Mouse (Mus musculus) colon, adult 2 months (tissue): ENCODE measurements around the gene Umad1. TPM values are rescaled to one million over a fixed set of nuclear protein-coding genes. Genes with fewer than 3 reads are reported as not detected.

Experiments
- polyA plus RNA-seq: library from polyadenylated mRNA; depleted of rRNA; stranded (reverse); fragments of >200 nt; gene quantifications from 2 replicates; pipeline ENCODE4 v1.2.3, GENCODE M21; 2012; rRNA removed

Gene Umad1
- polyA plus RNA-seq, result 10.9 and 15.3 TPM in 2 replicates

DNA sequence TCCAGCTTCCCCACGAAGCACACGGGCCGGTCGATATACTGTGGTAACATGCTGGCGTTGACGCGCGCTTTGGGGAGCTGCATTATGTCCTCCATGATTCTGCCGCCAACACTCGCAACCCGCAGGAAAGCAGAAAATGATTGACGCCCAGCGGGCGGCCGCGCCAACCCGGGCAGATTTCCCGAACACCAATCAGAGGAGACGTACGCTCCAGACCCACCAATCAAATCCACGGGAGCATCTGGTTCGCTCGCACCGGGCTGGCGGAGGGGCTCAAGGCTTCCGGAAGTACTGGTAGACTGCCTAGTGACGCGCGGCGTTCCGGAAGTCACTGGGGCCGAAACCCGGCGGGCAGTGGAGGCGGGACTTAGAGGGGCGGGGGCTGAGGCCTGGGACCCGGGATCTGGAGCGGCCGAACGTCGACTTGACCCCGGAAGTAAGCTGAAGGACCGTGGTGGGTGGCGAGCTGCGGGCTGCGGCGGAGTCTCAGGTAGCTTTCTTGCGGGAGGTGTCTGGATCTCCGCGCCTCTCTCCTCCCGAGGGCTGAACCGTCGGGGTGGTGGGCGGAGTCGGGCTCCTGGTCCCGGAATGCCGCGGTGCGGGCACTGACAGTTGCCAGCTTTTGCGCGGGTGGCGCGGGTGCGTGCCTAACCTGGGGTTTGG, at the start of gene Umad1, which contains the start of the genes Rpa3 and Gm45062:
Gene Umad1 (plus strand): TSS at position 285 of the 663 bp plus-strand sequence.
Gene Rpa3 (minus strand): TSS at position 170 of the 663 bp plus-strand sequence.
Gene Gm45062 (plus strand): TSS at position 447 of the 663 bp plus-strand sequence.

Other genes starting within 250 kb of the Umad1 start
- gene Col28a1, start 66.7 kb upstream of the Umad1 start, polyA plus RNA-seq, result 0.26 and 0.47 TPM in 2 replicates
- 1.7 and 2.6 TPM in 2 replicates for gene Mios, start 50.1 kb upstream of the Umad1 start, polyA plus RNA-seq
- 1.1 and 3.3 TPM in 2 replicates for gene Rpa3, start 115 bp upstream of the Umad1 start, polyA plus RNA-seq
- not detected in 2 replicates for gene Gm45062, start 162 bp downstream of the Umad1 start, polyA plus RNA-seq